Mouse (Mus musculus): Measurements from ENCODE around the gene Cdc42se1. TPM values are rescaled to one million over a fixed set of nuclear protein-coding genes. Genes with fewer than 3 reads are reported as not detected.

The Cdc42se1 gene
- polyA plus RNA-seq, 1 experiment: 80.9 TPM

- Histone ChIP-seq H3K36me3 (ENCODE audit: control insufficient read depth, insufficient read depth) (peaks cover 46% of the 10 kb centered on the region), H3K79me2 (ENCODE audit: control insufficient read depth, insufficient read depth) (peaks cover 100% of the 10 kb centered on the region), H3K4me3 (ENCODE audit: insufficient read depth, poor library complexity, severe bottlenecking) (peak overlapping the region; percentile 69), H3K79me3 (ENCODE audit: low read depth) (peaks cover 87% of the 10 kb centered on the region), H3ac (ENCODE audit: control insufficient read depth, insufficient read length, low read depth) (peak overlapping the region; percentile 61), H3K27me3 (ENCODE audit: control insufficient read depth, insufficient read depth, insufficient read length) (no peaks in the 10 kb centered on the region)
- TF ChIP-seq CEBPB (IDR thresholded peaks at IDR 0.05; ENCODE audit: low read depth) (no peak), CTCF (IDR thresholded peaks at IDR 0.05; ENCODE audit: control insufficient read depth, insufficient read depth, insufficient read length) (no peak), MYOD1 (IDR thresholded peaks at IDR 0.05; ENCODE audit: control insufficient read depth, insufficient read length, low read depth) (no peak), MAX (IDR thresholded peaks at IDR 0.05) (peak; percentile 70)
These were observed 1.3 kb upstream of the Cdc42se1 start for GRCm38 (mm10) chr3:95227214-95227613.

GRCm38 (mm10) chr3:95228894-95229780 lies 605 bp downstream of the Cdc42se1 start:
- Histone ChIP-seq H3K4me3 (ENCODE audit: insufficient read depth, poor library complexity, severe bottlenecking) (peak overlapping the region; percentile 69), H3K79me2 (ENCODE audit: control insufficient read depth, insufficient read depth) (peaks cover 99% of the 10 kb centered on the region), H3K27me3 (ENCODE audit: control insufficient read depth, insufficient read depth, insufficient read length) (no peaks in the 10 kb centered on the region), H3K36me3 (ENCODE audit: control insufficient read depth, insufficient read depth) (peaks cover 47% of the 10 kb centered on the region), H3K79me3 (ENCODE audit: low read depth) (peaks cover 78% of the 10 kb centered on the region), H3ac (ENCODE audit: control insufficient read depth, insufficient read length, low read depth) (peak overlapping the region; percentile 87)
- TF ChIP-seq MYOG (IDR thresholded peaks at IDR 0.05; ENCODE audit: control insufficient read depth, extremely low read depth, insufficient read length) (no peak), USF1 (IDR thresholded peaks at IDR 0.05; ENCODE audit: low read depth) (no peak), MAX (IDR thresholded peaks at IDR 0.05) (no peak), CTCF (IDR thresholded peaks at IDR 0.05; ENCODE audit: control insufficient read depth, insufficient read depth, insufficient read length) (no peak), CEBPB (IDR thresholded peaks at IDR 0.05; ENCODE audit: low read depth) (no peak), FOSL1 (IDR thresholded peaks at IDR 0.05; ENCODE audit: insufficient read depth, low read length, poor library complexity, severe bottlenecking) (no peak), MYOD1 (IDR thresholded peaks at IDR 0.05; ENCODE audit: control insufficient read depth, insufficient read length, low read depth) (no peak)

GRCm38 (mm10) chr3:95229781-95230494 lies 1.4 kb downstream of the Cdc42se1 start:
- Histone ChIP-seq H3K79me2 (ENCODE audit: control insufficient read depth, insufficient read depth) (peaks cover 98% of the 10 kb centered on the region), H3K27me3 (ENCODE audit: control insufficient read depth, insufficient read depth, insufficient read length) (no peaks in the 10 kb centered on the region), H3K4me3 (ENCODE audit: insufficient read depth, poor library complexity, severe bottlenecking) (peak overlapping the region; percentile 69), H3ac (ENCODE audit: control insufficient read depth, insufficient read length, low read depth) (peak overlapping the region; percentile 87), H3K79me3 (ENCODE audit: low read depth) (peaks cover 70% of the 10 kb centered on the region), H3K36me3 (ENCODE audit: control insufficient read depth, insufficient read depth) (peaks cover 47% of the 10 kb centered on the region)
- TF ChIP-seq MYOG (IDR thresholded peaks at IDR 0.05; ENCODE audit: control insufficient read depth, extremely low read depth, insufficient read length): no peak
- peak; percentile 40 for TF ChIP-seq MYOD1 (IDR thresholded peaks at IDR 0.05; ENCODE audit: control insufficient read depth, insufficient read length, low read depth)

- Histone ChIP-seq H3K79me2 (ENCODE audit: control insufficient read depth, insufficient read depth) (peaks cover 96% of the 10 kb centered on the region), H3K27me3 (ENCODE audit: control insufficient read depth, insufficient read depth, insufficient read length) (no peaks in the 10 kb centered on the region), H3K36me3 (ENCODE audit: control insufficient read depth, insufficient read depth) (peaks cover 47% of the 10 kb centered on the region), H3K4me3 (ENCODE audit: insufficient read depth, poor library complexity, severe bottlenecking) (peak overlapping the region; percentile 69), H3K79me3 (ENCODE audit: low read depth) (peaks cover 62% of the 10 kb centered on the region), H3ac (ENCODE audit: control insufficient read depth, insufficient read length, low read depth) (peak overlapping the region; percentile 61)
- TF ChIP-seq CEBPB (IDR thresholded peaks at IDR 0.05; ENCODE audit: low read depth): no peak
- TF ChIP-seq USF1 (IDR thresholded peaks at IDR 0.05; ENCODE audit: low read depth): no peak
- TF ChIP-seq MAX (IDR thresholded peaks at IDR 0.05): no peak
- no peak for TF ChIP-seq MYOG (IDR thresholded peaks at IDR 0.05; ENCODE audit: control insufficient read depth, extremely low read depth, insufficient read length)
- TF ChIP-seq MYOD1 (IDR thresholded peaks at IDR 0.05; ENCODE audit: control insufficient read depth, insufficient read length, low read depth): no peak
- TF ChIP-seq FOSL1 (IDR thresholded peaks at IDR 0.05; ENCODE audit: insufficient read depth, low read length, poor library complexity, severe bottlenecking): no peak
- TF ChIP-seq CTCF (IDR thresholded peaks at IDR 0.05; ENCODE audit: control insufficient read depth, insufficient read depth, insufficient read length): no peak
These were observed 2.2 kb downstream of the Cdc42se1 start for GRCm38 (mm10) chr3:95230495-95231297.

GRCm38 (mm10) chr3:95231298-95232221 lies 3.0 kb downstream of the Cdc42se1 start, which contains the start of gene Mllt11:
Gene Mllt11 (minus strand): TSS chr3:95232171.
- peaks cover 87% of the 10 kb centered on the region for H3K79me2 ChIP-seq (ENCODE audit: control insufficient read depth, insufficient read depth)
- TF ChIP-seq USF1 (IDR thresholded peaks at IDR 0.05; ENCODE audit: low read depth) (no peak), FOSL1 (IDR thresholded peaks at IDR 0.05; ENCODE audit: insufficient read depth, low read length, poor library complexity, severe bottlenecking) (no peak), MYOD1 (IDR thresholded peaks at IDR 0.05; ENCODE audit: control insufficient read depth, insufficient read length, low read depth) (no peak), CEBPB (IDR thresholded peaks at IDR 0.05; ENCODE audit: low read depth) (no peak), MAX (IDR thresholded peaks at IDR 0.05) (no peak), CTCF (IDR thresholded peaks at IDR 0.05; ENCODE audit: control insufficient read depth, insufficient read depth, insufficient read length) (no peak), MYOG (IDR thresholded peaks at IDR 0.05; ENCODE audit: control insufficient read depth, extremely low read depth, insufficient read length) (no peak)
- H3K4me3 ChIP-seq (ENCODE audit: insufficient read depth, poor library complexity, severe bottlenecking): peak within 1 kb of the TSS; percentile 7
- H3K36me3 ChIP-seq (ENCODE audit: control insufficient read depth, insufficient read depth): peaks cover 47% of the 10 kb centered on the region
- H3K27me3 ChIP-seq (ENCODE audit: control insufficient read depth, insufficient read depth, insufficient read length): no peaks in the 10 kb centered on the region
- peak within 1 kb of the TSS; percentile 61 for H3ac ChIP-seq (ENCODE audit: control insufficient read depth, insufficient read length, low read depth)
- peaks cover 53% of the 10 kb centered on the region for H3K79me3 ChIP-seq (ENCODE audit: low read depth)

Data from C2C12 (cell line).